Mouse (Mus musculus): ENCODE results near the gene Gm49776. TPM values are rescaled to one million over a fixed set of nuclear protein-coding genes. Genes with fewer than 3 reads are reported as not detected.
A peak's percentile ranks its signal among the peaks of the same experiment; 100 is the strongest.

Gm49776 gene
- polyA plus RNA-seq, 1 experiment from 2014 or later: 2.5 TPM

GRCm38 (mm10) chr16:18250231-18250630, 7.9 kb downstream of the Gm49776 start:
- H3K4me1 ChIP-seq: peaks cover 39% of the 10 kb centered on the region
- no peak for ATAC-seq (ENCODE audit: insufficient number of reproducible peaks, low FRiP score, low TSS enrichment, low read depth)
- peak overlapping the region; percentile 96; the same call in 1 of the 2 replicates for H3K27ac ChIP-seq (replicated peaks)
- peak overlapping the region; percentile 67 for H3K4me3 ChIP-seq (replicated peaks)
- WGBS: 62% methylated on average over 4 of the region's 4 CpGs
- H3K9me3 ChIP-seq (replicated peaks): no peaks in the 10 kb centered on the region
- peak overlapping the region; percentile 84 for H3K4me2 ChIP-seq (replicated peaks)
- H3K36me3 ChIP-seq: peaks cover 63% of the 10 kb centered on the region
- H3K9ac ChIP-seq: peak overlapping the region; percentile 80; the same call in 1 of the 2 replicates
- H3K27me3 ChIP-seq: no peaks in the 10 kb centered on the region

GRCm38 (mm10) chr16:18249364-18249967, 8.7 kb downstream of the Gm49776 start:
- peak overlapping the region; percentile 84 for H3K4me2 ChIP-seq (replicated peaks)
- peaks cover 39% of the 10 kb centered on the region for H3K4me1 ChIP-seq
- H3K9me3 ChIP-seq (replicated peaks): no peaks in the 10 kb centered on the region
- 4% methylated on average over 27 of the region's 27 CpGs for WGBS
- H3K36me3 ChIP-seq: peaks cover 64% of the 10 kb centered on the region
- H3K27ac ChIP-seq (replicated peaks): peak overlapping the region; percentile 96
- peak overlapping the region; percentile 67 for H3K4me3 ChIP-seq (replicated peaks)
- ATAC-seq (ENCODE audit: insufficient number of reproducible peaks, low FRiP score, low TSS enrichment, low read depth): 0 out of 2 replicates have a peak, but pooled peaks have one; percentile 1
- no peaks in the 10 kb centered on the region for H3K27me3 ChIP-seq
- peak overlapping the region; percentile 80 for H3K9ac ChIP-seq

GRCm38 (mm10) chr16:18248433-18249363, 9.4 kb downstream of the Gm49776 start, which contains the start of the genes Trmt2a and Ranbp1:
Trmt2a (plus strand) TSS chr16:18248679.
Ranbp1 (minus strand) TSS chr16:18248732.
- peak within 1 kb of the TSS; percentile 67 for H3K4me3 ChIP-seq (replicated peaks)
- no peaks in the 10 kb centered on the region for H3K9me3 ChIP-seq (replicated peaks)
- peak; percentile 93 for ATAC-seq (ENCODE audit: insufficient number of reproducible peaks, low FRiP score, low TSS enrichment, low read depth)
- H3K27me3 ChIP-seq: no peaks in the 10 kb centered on the region
- H3K4me2 ChIP-seq (replicated peaks): peak within 1 kb of the TSS; percentile 84
- under 1% methylated on average over 96 of the region's 102 CpGs for WGBS
- H3K36me3 ChIP-seq: peaks cover 64% of the 10 kb centered on the region
- H3K4me1 ChIP-seq: peaks cover 39% of the 10 kb centered on the region
- H3K27ac ChIP-seq (replicated peaks): peak within 1 kb of the TSS; percentile 96
- peak within 1 kb of the TSS; percentile 80 for H3K9ac ChIP-seq

GRCm38 (mm10) chr16:18247521-18248399, 10.4 kb downstream of the Gm49776 start:
- peaks cover 64% of the 10 kb centered on the region for H3K36me3 ChIP-seq
- peak overlapping the region; percentile 67 for H3K4me3 ChIP-seq (replicated peaks)
- H3K9ac ChIP-seq: peak overlapping the region; percentile 72
- no peaks in the 10 kb centered on the region for H3K27me3 ChIP-seq
- H3K27ac ChIP-seq (replicated peaks): peak overlapping the region; percentile 96
- H3K4me2 ChIP-seq (replicated peaks): peak overlapping the region; percentile 84
- H3K9me3 ChIP-seq (replicated peaks): no peaks in the 10 kb centered on the region
- no peak for ATAC-seq (ENCODE audit: insufficient number of reproducible peaks, low FRiP score, low TSS enrichment, low read depth)
- peaks cover 39% of the 10 kb centered on the region for H3K4me1 ChIP-seq
- under 1% methylated on average over 33 of the region's 33 CpGs for WGBS

- H3K27ac ChIP-seq (replicated peaks): no peak overlapping the region
- H3K27me3 ChIP-seq: no peaks in the 10 kb centered on the region
- ATAC-seq (ENCODE audit: insufficient number of reproducible peaks, low FRiP score, low TSS enrichment, low read depth): no peak
- H3K9ac ChIP-seq: no peak overlapping the region
- WGBS: 94% methylated on average over 10 of the region's 10 CpGs
- peaks cover 6% of the 10 kb centered on the region for H3K4me1 ChIP-seq
- H3K36me3 ChIP-seq: peaks cover 96% of the 10 kb centered on the region
- no peaks in the 10 kb centered on the region for H3K9me3 ChIP-seq (replicated peaks)
- H3K4me3 ChIP-seq (replicated peaks): no peak overlapping the region
- no peak overlapping the region for H3K4me2 ChIP-seq (replicated peaks)
Measured at GRCm38 (mm10) chr16:18241581-18241980, 16.5 kb downstream of the Gm49776 start.

- H3K9ac ChIP-seq: no peak overlapping the region
- H3K4me3 ChIP-seq (replicated peaks): no peak overlapping the region
- H3K4me2 ChIP-seq (replicated peaks): no peak overlapping the region
- H3K4me1 ChIP-seq: peaks cover 31% of the 10 kb centered on the region
- H3K36me3 ChIP-seq: peaks cover 49% of the 10 kb centered on the region
- 69% methylated on average over 7 of the region's 7 CpGs for WGBS
- no peaks in the 10 kb centered on the region for H3K27me3 ChIP-seq
- ATAC-seq (ENCODE audit: insufficient number of reproducible peaks, low FRiP score, low TSS enrichment, low read depth): no peak
- no peaks in the 10 kb centered on the region for H3K9me3 ChIP-seq (replicated peaks)
- peak overlapping the region; percentile 91 for H3K27ac ChIP-seq (replicated peaks)
Measured at GRCm38 (mm10) chr16:18236676-18237501, 21.2 kb downstream of the Gm49776 start.

GRCm38 (mm10) chr16:18235389-18236065, 22.6 kb downstream of the Gm49776 start:
- Histone ChIP-seq H3K9me3 (replicated peaks) (no peaks in the 10 kb centered on the region), H3K36me3 (peaks cover 36% of the 10 kb centered on the region), H3K4me1 (peaks cover 38% of the 10 kb centered on the region), H3K4me2 (replicated peaks) (peak overlapping the region; percentile 76), H3K9ac (peak overlapping the region; percentile 81), H3K27ac (replicated peaks) (peak overlapping the region; percentile 91), H3K27me3 (no peaks in the 10 kb centered on the region), H3K4me3 (replicated peaks) (peak overlapping the region; percentile 87)
- WGBS: 3% methylated on average over 19 of the region's 19 CpGs
- ATAC-seq (ENCODE audit: insufficient number of reproducible peaks, low FRiP score, low TSS enrichment, low read depth): peak; percentile 68

- ATAC-seq (ENCODE audit: insufficient number of reproducible peaks, low FRiP score, low TSS enrichment, low read depth): peak; percentile 88
Measured at GRCm38 (mm10) chr16:18234671-18235388, 23.3 kb downstream of the Gm49776 start, which contains the start of gene Zdhhc8. Zdhhc8 (minus strand) TSS chr16:18235136.

GRCm38 (mm10) chr16:18233919-18234670, 24.0 kb downstream of the Gm49776 start:
- no peaks in the 10 kb centered on the region for H3K27me3 ChIP-seq
- peak overlapping the region; percentile 87 for H3K4me3 ChIP-seq (replicated peaks)
- H3K4me2 ChIP-seq (replicated peaks): peak overlapping the region; percentile 76
- no peaks in the 10 kb centered on the region for H3K9me3 ChIP-seq (replicated peaks)
- ATAC-seq (ENCODE audit: insufficient number of reproducible peaks, low FRiP score, low TSS enrichment, low read depth): no peak
- peaks cover 23% of the 10 kb centered on the region for H3K36me3 ChIP-seq
- H3K27ac ChIP-seq (replicated peaks): peak overlapping the region; percentile 91
- H3K4me1 ChIP-seq: peaks cover 53% of the 10 kb centered on the region
- 11% methylated on average over 13 of the region's 13 CpGs for WGBS
- H3K9ac ChIP-seq: peak overlapping the region; percentile 81

More at GRCm38 (mm10) chr16:18234671-18235388, 23.3 kb downstream of the Gm49776 start, which contains the start of gene Zdhhc8:
- peaks cover 29% of the 10 kb centered on the region for H3K36me3 ChIP-seq
- peak within 1 kb of the TSS; percentile 81 for H3K9ac ChIP-seq
- peak within 1 kb of the TSS; percentile 87 for H3K4me3 ChIP-seq (replicated peaks)
- H3K27ac ChIP-seq (replicated peaks): peak within 1 kb of the TSS; percentile 91
- peaks cover 45% of the 10 kb centered on the region for H3K4me1 ChIP-seq
- WGBS: under 1% methylated on average over 59 of the region's 79 CpGs
- peak within 1 kb of the TSS; percentile 76 for H3K4me2 ChIP-seq (replicated peaks)
- no peaks in the 10 kb centered on the region for H3K9me3 ChIP-seq (replicated peaks)
- no peaks in the 10 kb centered on the region for H3K27me3 ChIP-seq
